Mouse (Mus musculus) myocyte (in vitro differentiated cells): Measurements from ENCODE around the gene Ube2ql1. TPM values are rescaled to one million over a fixed set of nuclear protein-coding genes. Genes with fewer than 3 reads are reported as not detected.

Source experiments
- H3K27me3 ChIP-seq: one replicate; pipeline ENCODE4 v1.6.1; 2011; ENCODE audit not compliant: control insufficient read depth, insufficient read depth, insufficient read length
- H3K36me3 ChIP-seq: one replicate; pipeline ENCODE4 v1.6.1; 2011; ENCODE audit not compliant: control insufficient read depth, insufficient read depth
- H3K4me2 ChIP-seq: one replicate; pipeline ENCODE4 v1.6.1; 2011; ENCODE audit warnings: low read depth, control low read depth
- H3K4me3 ChIP-seq: one replicate; pipeline ENCODE4 v1.5.1; 2011; ENCODE audit warnings: mild to moderate bottlenecking, control low read depth, moderate library complexity
- H3K79me2 ChIP-seq: one replicate; pipeline ENCODE4 v1.6.1; 2011; ENCODE audit not compliant: control insufficient read depth, insufficient read depth
- H3ac ChIP-seq: one replicate; pipeline ENCODE4 v1.6.1; 2011; ENCODE audit not compliant: control insufficient read depth, insufficient read length
- CEBPB ChIP-seq: IDR thresholded peaks from 2 replicates; pipeline ENCODE4 v1.6.1; 2011; ENCODE audit warnings: mild to moderate bottlenecking, moderate library complexity; ENCODE audit not compliant: poor library complexity, insufficient read depth, severe bottlenecking
- E2F4 ChIP-seq: IDR thresholded peaks from one replicate; pipeline ENCODE4 v1.6.1; 2011; ENCODE audit warnings: mild to moderate bottlenecking, control low read depth, moderate library complexity; ENCODE audit not compliant: insufficient read depth
- MAX ChIP-seq: IDR thresholded peaks from one replicate; pipeline ENCODE4 v1.6.1; 2011; ENCODE audit warnings: low read depth, mild to moderate bottlenecking, control low read depth
- MYOD1 ChIP-seq, 3 experiments: IDR thresholded peaks; one replicate each; pipeline ENCODE4 v1.6.1; 2011; ENCODE audit warnings: control low read depth in 2 of 3, low read depth in 2 of 3, mild to moderate bottlenecking in 2 of 3, moderate library complexity in 1 of 3; ENCODE audit not compliant: insufficient read length in 2 of 3, control insufficient read depth in 1 of 3
- MYOG ChIP-seq, 3 experiments: IDR thresholded peaks; one replicate each; pipeline ENCODE4 v1.6.1; 2011; ENCODE audit warnings: control low read depth in 2 of 3, low read depth in 2 of 3, mild to moderate bottlenecking in 2 of 3; ENCODE audit not compliant: insufficient read length in 2 of 3, control insufficient read depth in 1 of 3, insufficient read depth in 1 of 3
- POLR2A ChIP-seq: IDR thresholded peaks from one replicate; pipeline ENCODE4 v1.6.1; 2011; ENCODE audit warnings: low read depth, mild to moderate bottlenecking, control low read depth, moderate library complexity; ENCODE audit not compliant: insufficient read length
- POLR2AphosphoS2 ChIP-seq: IDR thresholded peaks from one replicate; pipeline ENCODE4 v1.6.1; 2011; ENCODE audit warnings: low read depth, control low read depth; ENCODE audit not compliant: insufficient read length
- REST ChIP-seq: IDR thresholded peaks from one replicate; pipeline ENCODE4 v1.6.1; 2011; ENCODE audit warnings: mild to moderate bottlenecking, control low read depth, moderate library complexity; ENCODE audit not compliant: insufficient read depth, insufficient read length
- SRF ChIP-seq: IDR thresholded peaks from one replicate; pipeline ENCODE4 v1.6.1; 2011; ENCODE audit warnings: low read depth; ENCODE audit not compliant: control insufficient read depth, insufficient read length
- TCF12 ChIP-seq: IDR thresholded peaks from one replicate; pipeline ENCODE4 v1.6.1; 2011; ENCODE audit warnings: mild to moderate bottlenecking, control low read depth; ENCODE audit not compliant: poor library complexity, insufficient read depth, severe bottlenecking
- TCF3 ChIP-seq: IDR thresholded peaks from one replicate; pipeline ENCODE4 v1.6.1; 2011; ENCODE audit warnings: low read depth, control low read depth; ENCODE audit not compliant: insufficient read length
- USF1 ChIP-seq: IDR thresholded peaks from one replicate; pipeline ENCODE4 v1.6.1; 2011; ENCODE audit warnings: low read depth, mild to moderate bottlenecking, control low read depth, moderate library complexity
- polyA plus RNA-seq: library from polyadenylated mRNA; unstranded; fragments of >200 nt; fragmentation: generic; extraction: Trizol; gene quantifications from one replicate; pipeline ENCODE4 v1.2.1, GENCODE M21; 2012; ENCODE audit warnings: missing spikeins

Ube2ql1 gene
- polyA plus RNA-seq, 1 experiment: 0.02 TPM

- Histone ChIP-seq H3ac (no peak overlapping the region), H3K27me3 (no peaks in the 10 kb centered on the region), H3K79me2 (no peaks in the 10 kb centered on the region), H3K4me2 (peak overlapping the region; percentile 32), H3K36me3 (no peaks in the 10 kb centered on the region), H3K4me3 (no peak overlapping the region)
- peak; percentile 55 for TF ChIP-seq USF1
- no peak for TF ChIP-seq MAX
These were observed 28.5 kb upstream of the Ube2ql1 start for GRCm38 (mm10) chr13:69768152-69768551.

GRCm38 (mm10) chr13:69764646-69765045 lies 25.0 kb upstream of the Ube2ql1 start:
- no peaks in the 10 kb centered on the region for H3K36me3 ChIP-seq
- no peak overlapping the region for H3K4me3 ChIP-seq
- H3K4me2 ChIP-seq: no peak overlapping the region
- H3ac ChIP-seq: no peak overlapping the region
- TF ChIP-seq TCF3 (no peak), CEBPB (no peak), POLR2A (no peak), E2F4 (no peak), MYOG (IDR thresholded peaks at IDR 0.05; ENCODE audit: control insufficient read depth in 1 of 3, insufficient read depth in 1 of 3, insufficient read length in 2 of 3, low read depth in 2 of 3) (no peak), POLR2AphosphoS2 (no peak), MYOD1 (IDR thresholded peaks at IDR 0.05; ENCODE audit: control insufficient read depth in 1 of 3, insufficient read length in 2 of 3, low read depth in 2 of 3) (no peak), REST (no peak), TCF12 (no peak), SRF (no peak), MAX (no peak), USF1 (no peak)
- H3K27me3 ChIP-seq: no peaks in the 10 kb centered on the region
- H3K79me2 ChIP-seq: no peaks in the 10 kb centered on the region

GRCm38 (mm10) chr13:69761393-69761792 lies 21.7 kb upstream of the Ube2ql1 start:
- H3K36me3 ChIP-seq: no peaks in the 10 kb centered on the region
- no peak overlapping the region for H3K4me3 ChIP-seq
- H3K79me2 ChIP-seq: no peaks in the 10 kb centered on the region
- H3ac ChIP-seq: no peak overlapping the region
- no peaks in the 10 kb centered on the region for H3K27me3 ChIP-seq
- H3K4me2 ChIP-seq: no peak overlapping the region
- TF ChIP-seq MAX (no peak), MYOG (IDR thresholded peaks at IDR 0.05; ENCODE audit: control insufficient read depth in 1 of 3, insufficient read depth in 1 of 3, insufficient read length in 2 of 3, low read depth in 2 of 3) (no peak), TCF3 (no peak), REST (no peak), USF1 (no peak), POLR2AphosphoS2 (no peak), SRF (no peak), E2F4 (no peak), TCF12 (no peak), CEBPB (no peak), POLR2A (no peak), MYOD1 (IDR thresholded peaks at IDR 0.05; ENCODE audit: control insufficient read depth in 1 of 3, insufficient read length in 2 of 3, low read depth in 2 of 3) (no peak)

GRCm38 (mm10) chr13:69758979-69759378 lies 19.3 kb upstream of the Ube2ql1 start:
- H3K4me3 ChIP-seq: no peak overlapping the region
- peaks cover 4% of the 10 kb centered on the region for H3K27me3 ChIP-seq
- H3K4me2 ChIP-seq: no peak overlapping the region
- no peaks in the 10 kb centered on the region for H3K79me2 ChIP-seq
- no peak overlapping the region for H3ac ChIP-seq
- TF ChIP-seq TCF12 (no peak), POLR2AphosphoS2 (no peak), USF1 (no peak), CEBPB (no peak), SRF (no peak), MAX (no peak), REST (no peak), MYOG (IDR thresholded peaks at IDR 0.05; ENCODE audit: control insufficient read depth in 1 of 3, insufficient read depth in 1 of 3, insufficient read length in 2 of 3, low read depth in 2 of 3) (no peak), E2F4 (no peak), MYOD1 (IDR thresholded peaks at IDR 0.05; ENCODE audit: control insufficient read depth in 1 of 3, insufficient read length in 2 of 3, low read depth in 2 of 3) (no peak), TCF3 (no peak)
- no peaks in the 10 kb centered on the region for H3K36me3 ChIP-seq

GRCm38 (mm10) chr13:69752875-69753274 lies 13.2 kb upstream of the Ube2ql1 start:
- H3K4me3 ChIP-seq: no peak overlapping the region
- peaks cover 6% of the 10 kb centered on the region for H3K27me3 ChIP-seq
- no peak overlapping the region for H3ac ChIP-seq
- no peak overlapping the region for H3K4me2 ChIP-seq
- TF ChIP-seq MAX: no peak
- TF ChIP-seq SRF: no peak
- TF ChIP-seq POLR2A: no peak
- TF ChIP-seq TCF3: no peak
- TF ChIP-seq USF1: no peak
- TF ChIP-seq REST: no peak
- TF ChIP-seq TCF12: no peak
- TF ChIP-seq E2F4: no peak
- no peak for TF ChIP-seq POLR2AphosphoS2
- no peak for TF ChIP-seq MYOG (IDR thresholded peaks at IDR 0.05; ENCODE audit: control insufficient read depth in 1 of 3, insufficient read depth in 1 of 3, insufficient read length in 2 of 3, low read depth in 2 of 3)
- no peak for TF ChIP-seq MYOD1 (IDR thresholded peaks at IDR 0.05; ENCODE audit: control insufficient read depth in 1 of 3, insufficient read length in 2 of 3, low read depth in 2 of 3)
- TF ChIP-seq CEBPB: no peak
- no peaks in the 10 kb centered on the region for H3K36me3 ChIP-seq
- no peaks in the 10 kb centered on the region for H3K79me2 ChIP-seq
